Mouse (Mus musculus) B cell, adult 2 months (primary cell): Measurements from ENCODE around the gene Pdgfc.

Source experiments
- DNase-seq, 2 experiments: peaks; one replicate each; pipeline ENCODE4 v3.0.0; 2022

Pdgfc gene

GRCm38 (mm10) chr3:81036151-81036553 lies at the start of gene Pdgfc:
TSS of gene Pdgfc (plus strand) at chr3:81036416.
- peak in 1 of 2 experiments; percentile 2 for DNase-seq

GRCm38 (mm10) chr3:81009245-81009644 lies 27.0 kb upstream of the Pdgfc start:
- no peak for DNase-seq

- DNase-seq: no peak
Observed at GRCm38 (mm10) chr3:81009899-81010298, 26.3 kb upstream of the Pdgfc start.

- DNase-seq: no peak
Observed at GRCm38 (mm10) chr3:81017385-81018051, 18.7 kb upstream of the Pdgfc start.

- DNase-seq: peak in 1 of 2 experiments; percentile 14
Observed at GRCm38 (mm10) chr3:81020064-81020463, 16.2 kb upstream of the Pdgfc start.

GRCm38 (mm10) chr3:81021783-81022182 lies 14.4 kb upstream of the Pdgfc start:
- no peak for DNase-seq

DNA sequence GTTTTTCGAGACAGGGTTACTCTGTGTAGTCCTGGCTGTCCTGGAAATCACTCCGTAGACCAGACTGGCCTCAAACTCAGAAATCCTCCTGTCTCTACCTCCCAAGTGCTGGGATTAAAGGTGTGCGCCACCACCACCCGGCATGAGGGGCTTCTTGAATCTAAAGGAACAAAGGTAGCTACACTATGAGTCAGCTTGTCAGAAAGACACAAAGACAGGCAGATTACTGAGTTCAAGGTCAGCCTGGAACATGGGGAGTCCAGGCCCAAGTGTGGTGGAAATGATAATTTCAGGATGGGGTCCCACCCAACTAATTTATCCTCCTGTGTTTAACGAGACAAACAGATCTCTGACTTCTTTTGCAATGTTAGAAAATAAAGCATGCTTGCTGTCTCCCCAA lies 13.9 kb upstream of the Pdgfc start:
- DNase-seq: no peak

GRCm38 (mm10) chr3:81022845-81023244 lies 13.4 kb upstream of the Pdgfc start:
- DNase-seq: no peak

DNA sequence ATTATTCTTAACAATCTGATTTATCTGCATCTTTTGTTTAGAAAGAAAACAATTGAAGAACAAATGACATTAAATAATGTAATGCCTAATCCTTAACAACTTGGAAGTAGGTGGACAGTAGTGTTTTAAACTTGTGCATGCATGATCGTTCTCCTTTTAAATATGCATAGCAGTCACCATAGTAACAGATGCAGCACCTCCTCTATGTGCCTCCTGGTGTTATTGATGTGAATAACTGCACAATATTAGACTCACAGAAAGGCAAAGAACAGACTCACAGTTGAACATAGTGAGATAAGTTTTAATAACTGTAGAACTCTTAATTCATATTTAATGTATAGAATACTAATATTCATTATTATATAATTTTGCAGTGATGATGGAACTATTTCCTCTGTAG lies 12.6 kb upstream of the Pdgfc start:
- DNase-seq: no peak

DNA sequence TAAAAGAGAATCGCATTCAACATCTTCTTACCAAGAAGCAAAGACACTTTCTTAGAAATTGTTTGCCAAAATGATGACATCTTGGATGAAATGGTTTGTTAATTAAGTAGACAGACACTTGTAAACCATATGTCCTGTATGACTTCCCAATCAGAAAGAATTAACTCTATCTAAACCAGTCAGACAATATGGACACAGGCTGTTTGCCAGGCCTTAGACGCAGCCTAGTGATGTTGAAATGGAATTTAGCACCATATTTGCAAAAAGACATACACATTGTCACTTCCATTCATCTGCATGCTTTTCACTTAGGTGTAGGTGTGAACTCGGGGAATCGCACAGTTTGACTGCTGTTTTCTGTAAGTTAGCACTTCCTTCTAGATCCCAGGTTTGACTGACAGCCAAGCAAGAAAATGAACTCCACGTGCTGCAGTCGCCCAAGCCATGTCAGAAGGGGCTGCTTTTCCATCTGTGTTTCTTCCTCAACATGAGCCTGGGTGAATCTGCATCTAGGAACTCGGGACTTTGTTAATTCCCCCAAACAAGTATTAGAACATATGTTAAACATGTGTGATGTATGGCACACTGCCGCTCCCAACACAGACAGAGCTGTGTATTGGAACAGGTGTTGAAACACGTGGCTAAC lies 10.5 kb upstream of the Pdgfc start:
- DNase-seq: no peak

- no peak for DNase-seq
Observed at GRCm38 (mm10) chr3:81028361-81028760, 7.9 kb upstream of the Pdgfc start.

GRCm38 (mm10) chr3:81029321-81029720 lies 6.9 kb upstream of the Pdgfc start:
- DNase-seq: no peak

- DNase-seq: no peak
Observed at GRCm38 (mm10) chr3:81029909-81030308, 6.3 kb upstream of the Pdgfc start.

- no peak for DNase-seq
Observed at GRCm38 (mm10) chr3:81030311-81030710, 5.9 kb upstream of the Pdgfc start.

DNA sequence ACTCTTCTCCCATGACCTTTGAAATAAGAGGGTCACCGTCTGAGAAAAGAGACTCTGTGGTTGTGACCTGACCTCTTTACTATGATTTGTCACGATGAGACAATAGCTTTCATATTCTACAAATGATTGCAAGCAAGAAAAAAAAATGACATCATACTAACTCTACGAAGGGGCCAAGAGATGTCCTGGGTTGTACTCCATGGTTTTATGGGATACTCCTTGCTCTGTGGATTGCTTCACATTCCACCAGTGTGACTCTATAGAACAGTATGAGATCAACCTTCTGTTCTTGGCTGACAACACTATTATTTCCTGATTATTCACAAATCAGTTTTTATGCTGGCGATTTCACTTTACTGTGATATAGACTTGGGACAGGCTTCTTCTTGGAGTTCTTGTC lies 4.2 kb upstream of the Pdgfc start:
- DNase-seq: no peak

GRCm38 (mm10) chr3:81034336-81035102 lies 1.7 kb upstream of the Pdgfc start:
- no peak for DNase-seq

DNA sequence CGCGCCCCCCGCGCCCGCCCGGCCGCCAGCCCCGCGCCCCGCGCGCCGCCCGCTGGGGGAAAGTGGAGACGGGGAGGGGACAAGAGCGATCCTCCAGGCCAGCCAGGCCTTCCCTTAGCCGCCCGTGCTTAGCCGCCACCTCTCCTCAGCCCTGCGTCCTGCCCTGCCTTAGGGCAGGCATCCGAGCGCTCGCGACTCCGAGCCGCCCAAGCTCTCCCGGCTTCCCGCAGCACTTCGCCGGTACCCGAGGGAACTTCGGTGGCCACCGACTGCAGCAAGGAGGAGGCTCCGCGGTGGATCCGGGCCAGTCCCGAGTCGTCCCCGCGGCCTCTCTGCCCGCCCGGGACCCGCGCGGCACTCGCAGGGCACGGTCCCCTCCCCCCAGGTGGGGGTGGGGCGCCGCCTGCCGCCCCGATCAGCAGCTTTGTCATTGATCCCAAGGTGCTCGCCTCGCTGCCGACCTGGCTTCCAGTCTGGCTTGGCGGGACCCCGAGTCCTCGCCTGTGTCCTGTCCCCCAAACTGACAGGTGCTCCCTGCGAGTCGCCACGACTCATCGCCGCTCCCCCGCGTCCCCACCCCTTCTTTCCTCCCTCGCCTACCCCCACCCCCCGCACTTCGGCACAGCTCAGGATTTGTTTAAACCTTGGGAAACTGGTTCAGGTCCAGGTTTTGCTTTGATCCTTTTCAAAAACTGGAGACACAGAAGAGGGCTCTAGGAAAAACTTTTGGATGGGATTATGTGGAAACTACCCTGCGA lies 517 bp downstream of the Pdgfc start:
- DNase-seq: peak; percentile 41 to 52

- DNase-seq: peak; percentile 33 to 41
Observed at GRCm38 (mm10) chr3:81037312-81037859, 1.2 kb downstream of the Pdgfc start.

DNA sequence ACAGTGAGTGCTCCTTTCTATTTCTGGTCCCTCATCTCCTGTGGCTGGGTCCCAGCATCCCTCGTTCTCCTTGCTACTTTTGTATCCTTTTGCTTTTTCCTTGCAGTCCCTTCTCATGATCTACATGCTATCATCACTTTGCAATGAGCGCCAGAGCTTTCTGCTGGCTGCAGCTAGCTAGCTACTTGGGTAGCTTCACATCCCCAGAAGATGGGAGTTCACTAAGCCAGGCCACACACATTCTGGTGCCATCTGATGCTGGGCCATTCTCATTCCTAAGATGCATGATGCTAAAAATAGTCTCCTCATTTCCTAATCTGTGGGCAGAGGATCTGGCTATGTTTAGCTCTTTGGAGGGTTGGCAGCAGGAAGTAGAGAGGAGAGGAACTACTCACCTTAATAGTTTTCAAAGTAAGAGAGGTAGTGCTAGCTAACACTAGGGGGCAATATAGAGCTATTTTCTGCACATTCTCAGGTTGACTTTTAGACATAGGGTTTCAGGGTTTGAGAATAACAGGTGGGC lies 3.0 kb downstream of the Pdgfc start:
- peak; percentile 37 to 41 for DNase-seq

DNA sequence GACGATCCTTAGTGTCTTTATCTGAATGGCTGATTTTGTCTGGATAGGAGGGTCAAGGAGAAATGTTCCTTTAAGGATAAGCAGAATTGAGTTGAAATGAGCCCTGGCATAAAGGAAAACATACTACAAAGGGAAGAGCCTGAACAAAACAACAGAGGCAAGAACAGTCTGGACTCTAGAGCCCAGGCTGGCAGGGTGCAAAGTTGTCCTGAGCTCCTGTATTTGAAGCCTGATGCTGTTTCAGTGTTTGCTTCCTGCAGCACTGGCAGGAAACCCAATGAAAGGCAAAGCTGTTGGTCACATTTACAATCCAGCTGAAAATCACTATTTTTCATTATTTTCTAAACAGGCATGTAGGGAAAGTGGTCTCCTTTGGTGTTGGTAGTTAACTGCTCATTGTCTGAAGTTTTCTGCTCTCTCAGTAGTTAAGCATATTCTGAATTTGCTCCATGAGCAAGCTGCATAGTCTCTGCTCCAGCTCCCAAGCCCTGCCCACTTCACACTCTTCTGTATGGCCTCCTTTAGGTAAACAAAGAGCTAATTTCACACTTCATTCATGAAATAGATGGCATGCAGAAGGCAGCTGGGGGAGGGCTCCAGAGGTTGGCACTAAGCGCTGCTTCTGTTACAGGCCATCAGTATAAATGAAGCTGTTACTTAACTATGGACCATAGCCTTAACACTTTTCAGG lies 8.6 kb downstream of the Pdgfc start:
- no peak for DNase-seq

DNA sequence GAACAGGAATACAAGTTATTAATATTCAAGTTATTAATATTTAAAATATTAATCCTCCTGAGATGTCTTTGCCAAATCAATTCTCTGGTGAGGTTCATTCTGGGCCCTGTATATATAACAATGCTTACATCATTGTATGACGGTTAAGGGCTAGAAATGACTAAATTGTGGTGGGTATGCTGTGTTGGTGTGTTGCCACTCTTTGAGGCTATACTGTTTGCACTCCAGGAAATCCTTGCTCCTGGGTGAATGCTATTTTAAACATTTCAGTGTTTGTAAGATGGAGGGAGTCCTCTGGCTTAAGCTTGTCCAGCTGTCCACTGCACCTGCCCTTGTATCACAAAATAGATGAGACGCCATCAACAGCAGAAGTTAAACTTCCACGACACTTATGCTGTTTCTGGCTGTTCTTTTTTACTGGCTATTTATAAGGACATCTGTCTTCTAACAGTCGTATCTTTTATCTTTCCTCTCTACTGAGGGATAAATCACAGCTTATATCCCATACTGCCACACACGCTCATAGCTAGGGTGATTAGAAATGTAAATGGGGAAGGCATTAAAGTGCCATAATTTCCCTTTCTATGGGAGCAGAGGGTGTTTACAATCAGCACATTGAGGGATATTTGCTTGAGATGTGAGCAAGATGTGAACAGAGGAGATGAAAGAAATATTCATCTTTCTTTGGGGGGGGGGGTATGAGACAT lies 9.3 kb downstream of the Pdgfc start:
- no peak for DNase-seq
